8 mouse cellular contexts compared by ENCODE assay signal in the genomic region with DNA sequence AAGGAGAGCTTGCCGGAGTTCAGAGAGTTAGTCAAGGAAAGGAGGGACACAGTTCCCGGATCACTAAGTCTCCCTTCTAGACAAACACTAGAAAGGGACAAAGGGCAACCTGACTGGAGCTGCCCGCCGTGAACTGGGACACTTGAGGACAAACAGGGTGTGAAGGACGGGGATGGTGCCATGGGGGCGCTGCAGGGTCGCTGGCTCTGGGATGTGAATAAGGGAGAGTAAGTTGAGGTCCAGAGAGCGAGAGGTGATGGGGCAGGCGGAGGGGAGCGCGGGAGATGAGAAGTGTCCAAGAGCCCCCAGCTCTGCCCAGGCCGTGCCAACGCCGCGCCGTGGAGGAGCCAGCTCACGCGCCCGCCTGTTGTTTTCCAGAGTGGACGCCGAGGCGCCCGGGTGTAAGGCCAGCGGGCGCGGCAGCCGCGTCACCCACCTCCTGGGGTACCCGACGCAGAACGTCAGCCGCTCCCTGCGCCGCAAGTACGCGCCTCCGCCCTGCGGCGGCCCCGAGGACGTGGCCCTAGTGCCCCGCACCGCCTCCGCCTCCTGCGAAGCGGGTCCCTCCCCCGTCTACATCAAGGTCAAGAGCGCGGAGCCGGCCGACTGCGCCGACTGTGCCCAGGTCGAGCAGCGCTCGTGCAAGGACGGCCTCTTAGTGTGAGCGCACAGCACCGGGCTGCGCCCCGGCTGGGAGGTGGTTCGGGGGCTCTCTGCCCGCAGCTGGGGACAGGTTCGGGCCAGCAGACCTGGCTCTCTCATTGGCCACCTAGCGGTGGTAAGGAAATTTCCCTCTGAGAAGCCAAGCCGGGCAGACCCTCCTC. TPM values are rescaled to one million over a fixed set of nuclear protein-coding genes. Genes with fewer than 3 reads are reported as not detected.
A peak's percentile ranks its signal among the peaks of the same experiment; 100 is the strongest.
DNase-seq lines count a peak whose midpoint lies in the region.

No protein-coding gene starts in this region.

- peak overlapping the region; percentile 20; the same call in 1 of the 2 replicates for H3K4me3 ChIP-seq in macrophage (ENCODE audit: inconsistent target)

- DNase-seq in T-cell, adult 2 months (ENCODE audit: low spot score) = peak; percentile 62
- peak; percentile 64 to 65 for DNase-seq in cerebellum, postnatal 36 days
- DNase-seq in gastrocnemius, postnatal 10 days = peak; percentile 59
- peak; percentile 37 for DNase-seq in hindlimb bud, embryonic 11.5 days (ENCODE audit: extremely low spot score, low read depth, low spot score)
- DNase-seq in left cerebral cortex, adult 8-10 months (ENCODE audit: low spot score in 2 of 2) = peak; percentile 39 to 65
- DNase-seq in right cerebral cortex, adult 18-20 months = peak; percentile 67
- DNase-seq in urinary bladder, postnatal 25 days (ENCODE audit: low spot score) = peak; percentile 67

- no peak overlapping the region for H3K27ac ChIP-seq in macrophage

- no peaks in the 10 kb centered on the region for H3K79me2 ChIP-seq in macrophage (ENCODE audit: inconsistent target)

- WGBS in macrophage (ENCODE audit: missing documents) = 2% methylated on average over 64 of the region's 66 CpGs

- no peaks in the 10 kb centered on the region for H3K36me3 ChIP-seq in macrophage (ENCODE audit: inconsistent target)

RNA-seq across cellular contexts. Expression of a gene that starts 7.1 kb away (rescaled TPM):
- not detected for total RNA-seq in gastrocnemius, postnatal 10 days (2021)
- under 1 TPM; 0.32 to 0.67 (median 0.57) TPM for total RNA-seq in left cerebral cortex, adult 8-10 months (2022)
- 1 to 10 TPM in 1 of 26 experiments, under 1 TPM in 11, not detected in 14; 0.44 to 1.0 (median 0.60) TPM for total RNA-seq in macrophage (2018; cell fraction: chromatin; rRNA removed)
- under 1 TPM; 0.16 to 0.41 (median 0.28) TPM for total RNA-seq in macrophage (2018; cell fraction: cytosol; rRNA removed)
- 1 to 10 TPM in 8 of 26 experiments, under 1 TPM in 13, not detected in 5; 0.36 to 2.6 (median 0.94) TPM for total RNA-seq in macrophage (2018; cell fraction: nucleus; rRNA removed)
- polyA plus RNA-seq in macrophage (2018) = 0.23 to 0.37 TPM (median 0.32 TPM) in 3 replicates

RNA-seq across cellular contexts. Expression of a gene that starts 27.5 kb away (rescaled TPM):
- total RNA-seq in gastrocnemius, postnatal 10 days (2021) = not detected
- under 1 TPM in 2 of 4 experiments, not detected in 2; 0.23 to 0.32 TPM for total RNA-seq in left cerebral cortex, adult 8-10 months (2022)
- total RNA-seq in macrophage (2018; cell fraction: chromatin; rRNA removed) = 10 to 100 TPM in 23 of 26 experiments, 1 to 10 TPM in 3; 4.0 to 74.0 (median 41.4) TPM
- 10 to 100 TPM in 25 of 26 experiments, 1 to 10 TPM in 1; 7.7 to 94.3 (median 36.2) TPM for total RNA-seq in macrophage (2018; cell fraction: cytosol; rRNA removed)
- total RNA-seq in macrophage (2018; cell fraction: nucleus; rRNA removed) = 100 to 1,000 TPM in 4 of 26 experiments, 10 to 100 TPM in 21, 1 to 10 TPM in 1; 5.3 to 115 (median 67.9) TPM
- polyA plus RNA-seq in macrophage (2018) = 4.9 to 26.0 TPM (median 20.1 TPM) in 3 replicates

RNA-seq across cellular contexts. Expression of a gene that starts 39.5 kb away (rescaled TPM):
- total RNA-seq in gastrocnemius, postnatal 10 days (2021) = not detected
- total RNA-seq in left cerebral cortex, adult 8-10 months (2022) = not detected
- total RNA-seq in macrophage (2018; cell fraction: chromatin; rRNA removed) = not detected
- total RNA-seq in macrophage (2018; cell fraction: cytosol; rRNA removed) = not detected
- not detected for total RNA-seq in macrophage (2018; cell fraction: nucleus; rRNA removed)
- polyA plus RNA-seq in macrophage (2018) = not detected in 3 replicates

RNA-seq across cellular contexts. Expression of a gene that starts 42.3 kb away (rescaled TPM):
- 1 to 10 TPM in 1 of 2 experiments, under 1 TPM in 1; 0.75 to 1.1 TPM for total RNA-seq in gastrocnemius, postnatal 10 days (2021)
- 1 to 10 TPM; 3.7 to 4.7 (median 4.1) TPM for total RNA-seq in left cerebral cortex, adult 8-10 months (2022)
- 1 to 10 TPM in 24 of 26 experiments, under 1 TPM in 2; 0.40 to 9.7 (median 4.8) TPM for total RNA-seq in macrophage (2018; cell fraction: chromatin; rRNA removed)
- 1 to 10 TPM in 16 of 26 experiments, under 1 TPM in 10; 0.62 to 1.8 (median 1.1) TPM for total RNA-seq in macrophage (2018; cell fraction: cytosol; rRNA removed)
- total RNA-seq in macrophage (2018; cell fraction: nucleus; rRNA removed) = 1 to 10 TPM in 22 of 26 experiments, under 1 TPM in 4; 0.59 to 5.6 (median 2.6) TPM
- 1.6 to 2.7 TPM (median 1.7 TPM) in 3 replicates for polyA plus RNA-seq in macrophage (2018)
